Mouse (Mus musculus): ENCODE measurements around the gene Rab29. TPM values are rescaled to one million over a fixed set of nuclear protein-coding genes. Genes with fewer than 3 reads are reported as not detected.

Rab29 gene
- polyA plus RNA-seq, 1 experiment from 2014 or later, result 19.0 TPM

GRCm38 (mm10) chr1:131910674-131911558 is 43.9 kb downstream of the Rab29 start:
- no peaks in the 10 kb centered on the region for H3K36me3 ChIP-seq (replicated peaks; ENCODE audit: control insufficient read depth, insufficient read depth, low read depth, low read length)
- peak overlapping the region; percentile 74 for H3K4me2 ChIP-seq (ENCODE audit: low read depth, low read length)
- no peaks in the 10 kb centered on the region for H3K9me3 ChIP-seq (replicated peaks; ENCODE audit: control insufficient read depth, low read length)
- no peaks in the 10 kb centered on the region for H3K4me1 ChIP-seq (ENCODE audit: control insufficient read depth, insufficient read depth, low read length)
- H3K27ac ChIP-seq (replicated peaks; ENCODE audit: low read depth, low read length), result peak overlapping the region; percentile 95
- peak; percentile 86 for ATAC-seq (replicated peaks; ENCODE audit: insufficient number of reproducible peaks, low FRiP score, low TSS enrichment, low read depth)
- H3K27me3 ChIP-seq (ENCODE audit: control insufficient read depth, insufficient read depth, low read length), result no peaks in the 10 kb centered on the region
- H3K4me3 ChIP-seq (ENCODE audit: low read depth, low read length), result peak overlapping the region; percentile 90
- peak overlapping the region; percentile 97 for H3K9ac ChIP-seq (replicated peaks; ENCODE audit: low read length)
- WGBS, result under 1% methylated on average over 68 of the region's 88 CpGs
- peak; percentile 83 for DNase-seq (ENCODE audit: low spot score)

GRCm38 (mm10) chr1:131917634-131918033 is 50.6 kb downstream of the Rab29 start:
- H3K4me3 ChIP-seq (ENCODE audit: low read depth, low read length), result no peak overlapping the region
- DNase-seq (ENCODE audit: low spot score) (no peak), ATAC-seq (replicated peaks; ENCODE audit: insufficient number of reproducible peaks, low FRiP score, low TSS enrichment, low read depth) (no peak)
- peaks cover 2% of the 10 kb centered on the region for H3K36me3 ChIP-seq (replicated peaks; ENCODE audit: control insufficient read depth, insufficient read depth, low read depth, low read length)
- no peak overlapping the region for H3K9ac ChIP-seq (replicated peaks; ENCODE audit: low read length)
- 88% methylated on average over 6 of the region's 6 CpGs for WGBS
- no peaks in the 10 kb centered on the region for H3K9me3 ChIP-seq (replicated peaks; ENCODE audit: control insufficient read depth, low read length)
- no peak overlapping the region for H3K4me2 ChIP-seq (ENCODE audit: low read depth, low read length)
- H3K27ac ChIP-seq (replicated peaks; ENCODE audit: low read depth, low read length), result no peak overlapping the region
- H3K27me3 ChIP-seq (ENCODE audit: control insufficient read depth, insufficient read depth, low read length), result no peaks in the 10 kb centered on the region
- no peaks in the 10 kb centered on the region for H3K4me1 ChIP-seq (ENCODE audit: control insufficient read depth, insufficient read depth, low read length)

GRCm38 (mm10) chr1:131919052-131919451 is 52.0 kb downstream of the Rab29 start:
- no peak overlapping the region for H3K4me3 ChIP-seq (ENCODE audit: low read depth, low read length)
- H3K9ac ChIP-seq (replicated peaks; ENCODE audit: low read length), result no peak overlapping the region
- H3K9me3 ChIP-seq (replicated peaks; ENCODE audit: control insufficient read depth, low read length), result no peaks in the 10 kb centered on the region
- DNase-seq (ENCODE audit: low spot score) (no peak), ATAC-seq (replicated peaks; ENCODE audit: insufficient number of reproducible peaks, low FRiP score, low TSS enrichment, low read depth) (no peak)
- H3K27me3 ChIP-seq (ENCODE audit: control insufficient read depth, insufficient read depth, low read length), result no peaks in the 10 kb centered on the region
- no peak overlapping the region for H3K27ac ChIP-seq (replicated peaks; ENCODE audit: low read depth, low read length)
- WGBS, result 98% methylated on average over 2 of the region's 2 CpGs
- peaks cover 2% of the 10 kb centered on the region for H3K36me3 ChIP-seq (replicated peaks; ENCODE audit: control insufficient read depth, insufficient read depth, low read depth, low read length)
- H3K4me2 ChIP-seq (ENCODE audit: low read depth, low read length), result no peak overlapping the region
- H3K4me1 ChIP-seq (ENCODE audit: control insufficient read depth, insufficient read depth, low read length), result no peaks in the 10 kb centered on the region

GRCm38 (mm10) chr1:131922100-131922499 is 55.1 kb downstream of the Rab29 start:
- WGBS, result 98% methylated on average over 3 of the region's 3 CpGs
- Histone ChIP-seq H3K4me1 (ENCODE audit: control insufficient read depth, insufficient read depth, low read length) (no peaks in the 10 kb centered on the region), H3K36me3 (replicated peaks; ENCODE audit: control insufficient read depth, insufficient read depth, low read depth, low read length) (peaks cover 7% of the 10 kb centered on the region), H3K27me3 (ENCODE audit: control insufficient read depth, insufficient read depth, low read length) (no peaks in the 10 kb centered on the region), H3K4me2 (ENCODE audit: low read depth, low read length) (no peak overlapping the region), H3K27ac (replicated peaks; ENCODE audit: low read depth, low read length) (no peak overlapping the region), H3K4me3 (ENCODE audit: low read depth, low read length) (no peak overlapping the region), H3K9me3 (replicated peaks; ENCODE audit: control insufficient read depth, low read length) (no peaks in the 10 kb centered on the region), H3K9ac (replicated peaks; ENCODE audit: low read length) (no peak overlapping the region)
- ATAC-seq (replicated peaks; ENCODE audit: insufficient number of reproducible peaks, low FRiP score, low TSS enrichment, low read depth) (no peak), DNase-seq (ENCODE audit: low spot score) (no peak)

Other genes with a start within 250 kb of the Rab29 start
- gene Ctse, start 228.9 kb upstream of the Rab29 start, polyA plus RNA-seq (2014; fragmentation: Nextera tagmentation; extraction: Ambion mirVana), result 0.36 TPM in 1 of 2 replicates, not detected in the other
- gene Rab7b, start 178.5 kb upstream of the Rab29 start, polyA plus RNA-seq (2014; fragmentation: Nextera tagmentation; extraction: Ambion mirVana), result 0.50 and 0.81 TPM in 2 replicates
- gene Slc26a9, start 123.2 kb upstream of the Rab29 start, polyA plus RNA-seq (2014; fragmentation: Nextera tagmentation; extraction: Ambion mirVana), result 0.22 TPM in 1 of 2 replicates, not detected in the other
- gene Pm20d1, start 69.8 kb upstream of the Rab29 start, polyA plus RNA-seq (2014; fragmentation: Nextera tagmentation; extraction: Ambion mirVana), result 1.0 and 1.1 TPM in 2 replicates
- gene Slc41a1, start 39.7 kb upstream of the Rab29 start, polyA plus RNA-seq (2014; fragmentation: Nextera tagmentation; extraction: Ambion mirVana), result 9.2 and 10.9 TPM in 2 replicates
- 62.6 and 67.1 TPM in 2 replicates for gene Nucks1, start 43.3 kb downstream of the Rab29 start, polyA plus RNA-seq (2014; fragmentation: Nextera tagmentation; extraction: Ambion mirVana)
- 3.8 and 4.6 TPM in 2 replicates for gene Slc45a3, start 95.7 kb downstream of the Rab29 start, polyA plus RNA-seq (2014; fragmentation: Nextera tagmentation; extraction: Ambion mirVana)
- gene Elk4, start 140.4 kb downstream of the Rab29 start, polyA plus RNA-seq (2014; fragmentation: Nextera tagmentation; extraction: Ambion mirVana), result 18.0 and 19.8 TPM in 2 replicates
- 8.1 and 9.0 TPM in 2 replicates for gene Mfsd4a, start 200.8 kb downstream of the Rab29 start, polyA plus RNA-seq (2014; fragmentation: Nextera tagmentation; extraction: Ambion mirVana)

All from embryonic facial prominence, embryonic 11.5 days (tissue).